Mouse (Mus musculus) central nervous system, embryonic 18 days (tissue): Measurements from ENCODE around the gene Gm21985. TPM values are rescaled to one million over a fixed set of nuclear protein-coding genes. Genes with fewer than 3 reads are reported as not detected.

Experiments
- polyA plus RNA-seq: library from polyadenylated mRNA; depleted of rRNA; stranded (reverse); fragments of >200 nt; gene quantifications from 2 replicates; pipeline ENCODE4 v1.2.3, GENCODE M21; 2012; rRNA removed

Gene Gm21985
- polyA plus RNA-seq: 0.05 TPM in 1 of 2 replicates, not detected in the other

DNA sequence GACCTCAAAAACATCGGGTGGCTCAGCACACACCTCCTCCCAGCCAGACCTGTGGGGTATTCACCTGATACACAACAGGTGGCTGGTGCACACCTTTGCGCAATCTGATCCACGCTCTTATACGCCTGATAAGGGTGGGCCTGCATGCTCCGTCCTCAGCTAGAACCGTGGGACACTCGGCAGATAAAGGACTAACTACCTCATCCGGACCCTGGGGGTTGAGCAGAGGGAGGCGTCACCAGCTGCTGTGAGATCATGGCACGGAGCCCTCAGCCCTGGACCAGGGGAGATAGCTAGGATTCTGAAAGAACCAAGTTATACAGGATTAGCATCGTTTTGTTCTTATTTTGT is at the start of gene Gm21985:
TSS of gene Gm21985 (plus strand) at position 73 of the 351 bp plus-strand sequence.

DNA sequence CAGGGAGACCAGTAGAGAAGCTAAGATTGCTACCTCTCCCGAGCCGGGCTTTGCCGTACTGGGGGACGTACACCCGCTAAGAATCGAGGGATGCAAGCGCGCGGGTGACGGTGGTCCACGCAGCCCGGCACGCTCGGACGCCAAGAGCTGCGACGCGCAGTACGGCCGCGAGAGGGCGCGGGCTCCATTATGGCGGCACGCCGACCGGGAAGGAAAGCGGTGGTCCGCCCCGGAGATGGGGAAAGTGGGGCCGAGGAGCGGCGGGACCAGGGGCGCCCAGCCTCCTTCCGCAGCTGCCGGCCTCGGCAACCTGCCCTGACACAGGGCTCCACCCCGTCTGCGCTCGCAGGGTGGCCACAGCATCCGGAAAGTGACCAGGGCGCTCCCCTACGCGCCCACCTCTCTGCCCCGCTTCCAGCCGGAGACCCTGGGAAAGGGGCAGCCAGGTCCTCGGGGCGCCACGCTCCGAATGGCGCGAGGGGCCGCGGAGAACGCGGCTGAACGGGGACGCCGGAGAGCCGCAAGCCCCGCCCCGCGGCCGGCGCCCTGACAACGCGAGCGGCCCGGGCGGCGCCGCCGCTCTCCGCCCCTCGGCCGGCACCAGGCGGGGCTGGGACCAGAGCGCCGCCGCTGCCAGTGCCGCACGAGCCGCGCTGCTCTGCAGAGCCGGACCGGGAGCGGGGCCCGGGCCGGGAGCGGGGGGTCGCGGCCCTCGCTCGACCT is 26.7 kb upstream of the Gm21985 start, which contains the start of gene Lpcat4:
TSS of gene Lpcat4 (plus strand) at position 257 of the 723 bp plus-strand sequence.

DNA sequence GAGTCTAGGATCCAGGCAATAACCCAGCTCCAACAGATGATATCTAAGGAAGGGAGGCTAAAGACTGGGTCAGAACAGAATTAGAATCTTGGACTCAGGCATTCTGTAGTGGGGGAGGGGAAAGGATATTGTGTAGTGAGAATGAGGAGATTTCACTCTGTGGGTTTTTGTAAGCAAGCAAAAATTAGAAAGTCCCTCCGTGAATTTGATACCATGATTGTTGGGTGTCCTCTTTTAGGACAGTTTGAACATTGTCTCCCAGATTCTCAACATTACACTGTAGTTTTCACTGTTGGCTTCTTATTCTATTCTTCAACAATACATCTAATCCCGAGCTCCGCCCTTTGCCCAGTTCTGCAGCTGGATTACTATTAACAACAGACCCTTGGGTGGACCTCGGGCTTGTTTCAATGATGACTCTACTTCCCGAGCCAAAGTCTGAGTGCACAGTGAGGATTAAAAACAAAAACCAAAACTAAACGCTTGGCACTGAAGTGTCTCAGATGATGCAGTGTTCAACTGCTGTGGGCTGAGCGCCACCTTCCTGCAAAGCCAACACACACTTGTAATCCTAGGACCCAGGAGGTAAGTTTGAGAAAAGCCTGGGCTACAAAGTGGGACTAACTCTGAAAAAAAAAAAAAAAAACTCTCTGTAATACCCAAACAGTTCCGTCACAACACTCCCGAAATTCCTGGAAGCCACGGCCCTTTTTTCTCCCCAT is 6.7 kb upstream of the Gm21985 start, which contains the start of gene Nutm1:
TSS of gene Nutm1 (minus strand) at position 51 of the 722 bp plus-strand sequence.

DNA sequence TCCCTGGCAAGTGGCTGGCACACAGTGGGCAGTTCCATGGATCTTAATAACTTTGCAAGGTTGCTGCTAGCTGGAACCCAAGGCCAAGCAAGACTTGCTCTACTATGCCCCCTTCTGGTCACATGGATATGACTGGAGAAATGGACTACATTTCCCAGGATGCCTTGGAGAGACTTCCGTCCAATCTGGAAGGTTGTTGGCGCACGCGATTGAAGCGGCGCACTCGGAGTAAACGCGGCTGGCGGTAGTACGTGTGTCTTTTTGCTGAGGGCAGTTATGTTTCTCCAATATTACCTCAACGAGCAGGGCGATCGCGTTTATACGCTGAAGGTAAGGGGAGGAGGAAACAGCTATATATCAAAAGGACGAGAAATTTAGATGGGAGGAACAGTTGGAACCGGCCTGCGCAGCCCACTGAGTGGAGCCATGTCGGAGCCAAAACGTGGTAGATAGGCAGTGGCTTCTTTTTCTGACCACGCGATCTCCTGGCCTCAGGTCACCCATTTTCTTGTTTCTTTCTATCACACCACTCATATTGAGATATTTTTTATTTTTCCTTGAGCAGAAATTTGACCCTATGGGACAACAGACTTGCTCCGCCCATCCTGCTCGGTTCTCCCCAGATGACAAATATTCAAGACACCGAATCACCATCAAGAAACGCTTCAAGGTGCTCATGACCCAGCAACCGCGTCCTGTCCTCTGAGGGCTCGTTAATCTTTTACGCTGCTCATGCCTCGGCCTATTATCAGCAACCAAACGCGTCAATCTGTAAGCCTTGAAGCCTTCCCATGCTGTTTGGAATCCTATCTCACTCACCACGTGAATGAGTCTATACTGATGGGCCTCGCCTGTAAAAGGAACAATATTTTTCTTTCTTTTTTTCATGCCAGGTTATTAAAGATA is 4.1 kb upstream of the Gm21985 start, which contains the start of gene Nop10:
TSS of gene Nop10 (plus strand) at position 179 of the 906 bp plus-strand sequence.

DNA sequence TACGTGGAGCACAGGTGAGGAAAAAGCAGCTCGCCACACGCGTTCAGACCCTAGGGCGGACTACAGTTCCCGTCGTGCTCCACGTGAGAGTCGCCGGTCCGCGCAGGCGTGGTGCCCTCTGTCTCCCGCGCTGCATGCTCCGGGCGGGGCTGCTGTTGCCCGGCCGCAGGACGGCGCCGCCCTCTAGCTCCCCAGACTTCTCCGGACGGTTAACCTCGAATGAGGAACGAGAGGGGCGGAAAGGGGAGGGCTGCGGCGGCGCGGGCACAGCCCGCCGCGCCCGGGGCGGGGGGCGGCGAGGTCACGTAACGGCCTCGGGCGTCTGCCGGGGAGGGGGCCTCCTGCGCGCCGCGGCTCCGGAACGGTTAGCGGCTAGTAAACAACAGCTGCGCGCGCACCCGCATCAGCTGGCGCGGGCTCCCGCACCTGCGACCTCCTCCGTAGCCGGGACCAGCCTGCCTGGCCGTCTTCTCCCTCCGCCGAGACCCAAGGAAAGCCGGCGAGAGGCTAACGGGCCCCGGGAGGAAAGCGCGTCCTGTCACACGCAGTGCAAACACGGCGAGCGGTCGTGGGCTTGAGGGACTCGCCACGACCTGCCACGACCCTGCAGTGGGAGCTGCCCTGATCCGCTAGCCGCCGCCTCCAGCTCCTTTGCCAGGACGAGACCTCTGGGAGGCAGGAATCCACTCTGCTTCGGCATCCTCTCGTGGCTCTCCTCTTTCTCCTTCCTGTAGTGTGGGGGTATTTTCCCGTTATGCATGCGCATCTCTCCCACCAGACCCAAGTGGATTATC is 469 bp upstream of the Gm21985 start, which contains the start of gene Slc12a6:
TSS of gene Slc12a6 (plus strand) at position 378 of the 794 bp plus-strand sequence.

DNA sequence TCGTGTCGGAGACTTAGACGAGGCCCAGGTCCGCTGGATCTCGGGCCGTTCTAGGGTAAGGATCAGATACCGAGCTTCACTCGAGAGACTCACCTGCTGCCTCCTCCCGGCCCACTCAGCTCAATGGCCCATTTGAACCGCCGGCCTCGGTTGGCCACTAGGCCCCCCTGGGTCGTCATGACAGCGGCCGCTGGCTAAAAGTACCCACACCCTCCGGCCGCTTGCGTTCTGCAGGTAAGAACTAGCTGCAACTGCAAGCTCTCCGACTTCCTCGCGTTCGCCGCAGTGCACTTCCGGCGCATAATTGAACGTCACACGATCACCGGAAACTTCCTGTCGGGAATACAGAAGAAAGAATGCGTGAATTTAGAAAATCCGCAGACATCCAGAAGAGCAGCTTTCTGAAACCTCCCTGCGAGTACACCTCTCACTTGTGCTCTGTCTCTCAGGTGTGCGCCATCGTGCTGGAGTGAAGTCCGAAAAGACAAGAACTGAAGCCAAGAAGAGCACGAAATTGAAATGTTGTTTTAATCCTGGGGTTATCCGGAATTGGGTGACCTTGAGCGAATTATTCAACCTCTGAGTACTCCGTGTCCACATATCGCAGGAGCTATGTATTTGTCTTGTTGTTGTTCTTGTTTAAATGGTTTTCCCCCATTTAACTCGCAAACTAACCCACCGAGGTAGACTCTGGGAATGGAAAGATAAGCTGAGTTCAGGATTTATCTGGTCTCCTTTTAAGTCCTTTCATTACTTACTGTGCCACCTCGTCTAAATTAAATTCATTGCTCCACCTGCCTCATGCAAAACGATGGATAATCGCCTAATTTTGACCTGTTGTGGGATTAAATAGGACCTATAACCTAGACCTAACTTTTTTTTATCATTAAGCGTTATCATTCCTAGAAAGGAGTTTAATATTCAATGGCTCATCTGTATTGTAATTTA is 101.9 kb downstream of the Gm21985 start, which contains the start of gene Emc4:
TSS of gene Emc4 (minus strand) at position 302 of the 948 bp plus-strand sequence.

DNA sequence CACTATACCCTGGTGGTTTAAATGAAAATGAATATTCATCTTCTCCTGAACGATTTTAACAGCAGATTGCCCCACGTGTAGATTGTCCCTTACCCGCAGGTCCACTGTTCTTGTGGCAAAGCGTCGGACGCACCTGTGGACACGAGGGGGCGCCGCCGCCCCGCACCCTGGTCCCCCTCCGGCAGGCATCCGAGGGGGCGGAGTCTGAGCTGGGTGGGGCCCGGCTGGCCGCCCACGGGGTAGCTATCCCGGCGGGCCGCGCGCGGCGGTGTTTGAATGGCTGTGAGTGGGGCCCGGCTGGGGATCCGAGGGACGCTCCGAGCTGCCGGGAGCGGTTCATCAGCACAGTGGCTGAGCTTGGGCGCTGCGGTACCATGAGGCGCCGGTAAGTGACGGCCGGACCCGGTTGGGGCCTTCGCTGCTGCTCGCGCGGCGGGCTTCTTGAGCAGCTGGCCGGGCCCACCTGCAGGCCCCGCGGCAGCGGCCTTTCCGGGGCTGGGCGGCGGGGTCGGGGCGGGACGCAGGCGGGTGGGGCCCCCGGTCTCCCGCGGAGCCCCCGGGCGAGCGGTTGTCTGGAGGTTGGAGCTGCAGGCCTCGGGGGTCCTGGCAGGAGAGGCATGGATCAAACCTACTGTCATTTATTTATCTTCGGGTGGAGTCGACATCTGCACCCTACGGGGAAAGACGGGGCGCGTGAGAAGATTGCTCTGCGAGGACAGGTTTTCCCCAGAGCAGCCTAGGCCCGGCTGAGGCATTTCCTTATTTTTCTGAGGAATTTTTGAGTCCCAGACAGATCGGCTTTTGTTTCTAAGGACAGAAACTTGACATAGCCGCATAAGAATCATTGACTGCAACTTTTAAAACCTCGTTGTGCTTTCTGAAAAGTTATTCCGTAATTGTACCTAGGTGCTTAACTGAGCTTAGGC is 113.1 kb downstream of the Gm21985 start, which contains the start of gene Katnbl1:
TSS of gene Katnbl1 (plus strand) at position 239 of the 926 bp plus-strand sequence.

DNA sequence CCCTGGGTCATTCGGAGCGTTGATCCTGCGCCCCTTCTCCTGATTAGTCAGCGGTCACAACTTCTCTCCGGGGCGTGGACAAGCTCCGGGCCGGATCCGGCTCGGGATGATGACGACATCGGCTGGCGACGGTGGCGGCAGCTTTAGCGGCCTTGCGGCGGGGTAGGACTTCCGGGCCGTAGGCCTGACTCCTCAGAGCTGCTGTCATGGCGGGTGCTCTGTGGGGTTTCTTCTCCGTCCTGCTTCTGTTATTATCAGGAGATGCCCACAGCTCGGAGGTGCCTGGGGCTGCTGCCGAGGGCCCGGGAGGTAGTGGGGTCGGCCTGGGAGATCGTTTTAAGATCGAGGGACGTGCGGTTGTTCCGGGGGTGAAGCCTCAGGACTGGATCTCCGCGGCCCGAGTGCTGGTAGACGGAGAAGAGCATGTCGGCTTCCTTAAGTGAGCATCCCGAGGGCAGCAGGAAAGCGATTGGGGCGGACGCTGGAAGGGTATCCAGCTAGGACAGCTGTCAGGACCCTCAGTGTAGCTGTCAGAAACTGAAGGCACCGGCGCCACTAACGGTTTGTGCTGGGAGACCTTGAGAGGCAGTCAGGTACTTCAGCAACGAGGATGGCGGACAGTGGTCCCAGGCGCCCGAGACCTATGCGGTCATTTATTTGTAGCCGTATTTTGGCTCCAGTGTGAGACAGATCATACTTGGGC is 188.9 kb downstream of the Gm21985 start, which contains the start of gene Emc7:
TSS of gene Emc7 (plus strand) at position 136 of the 703 bp plus-strand sequence.

Other genes starting within 250 kb of the Gm21985 start
- gene Olfr1311, start 241.9 kb upstream of the Gm21985 start, polyA plus RNA-seq: not detected in 2 replicates
- gene Olfr1312, start 216.1 kb upstream of the Gm21985 start, polyA plus RNA-seq: not detected in 2 replicates
- gene Olfr1313, start 188.5 kb upstream of the Gm21985 start, polyA plus RNA-seq: not detected in 2 replicates
- gene Olfr1314, start 169.5 kb upstream of the Gm21985 start, polyA plus RNA-seq: 0.05 TPM in 1 of 2 replicates, not detected in the other
- gene Olfr1315-ps1, start 150.9 kb upstream of the Gm21985 start, polyA plus RNA-seq: not detected in 2 replicates
- 0.01 TPM in 1 of 2 replicates, not detected in the other for gene Olfr1316, start 131.3 kb upstream of the Gm21985 start, polyA plus RNA-seq
- not detected in 2 replicates for gene Olfr1317, start 126.0 kb upstream of the Gm21985 start, polyA plus RNA-seq
- gene Olfr1318, start 112.1 kb upstream of the Gm21985 start, polyA plus RNA-seq: not detected in 2 replicates
- 65.1 and 67.0 TPM in 2 replicates for gene Lpcat4, start 26.8 kb upstream of the Gm21985 start, polyA plus RNA-seq
- gene Nutm1, start 7.0 kb upstream of the Gm21985 start, polyA plus RNA-seq: not detected in 2 replicates
- 162 and 164 TPM in 2 replicates for gene Nop10, start 4.4 kb upstream of the Gm21985 start, polyA plus RNA-seq
- 60.9 and 61.4 TPM in 2 replicates for gene Slc12a6, start 489 bp upstream of the Gm21985 start, polyA plus RNA-seq
- gene Emc4, start 101.7 kb downstream of the Gm21985 start, polyA plus RNA-seq: 142 and 150 TPM in 2 replicates
- 18.9 and 19.0 TPM in 2 replicates for gene Katnbl1, start 112.9 kb downstream of the Gm21985 start, polyA plus RNA-seq
- 15.2 and 17.4 TPM in 2 replicates for gene Emc7, start 188.7 kb downstream of the Gm21985 start, polyA plus RNA-seq
- gene Chrm5, start 214.5 kb downstream of the Gm21985 start, polyA plus RNA-seq: 1.0 TPM in 2 replicates
- gene Aven, start 226.7 kb downstream of the Gm21985 start, polyA plus RNA-seq: 5.3 and 5.4 TPM in 2 replicates